Mouse (Mus musculus): ENCODE measurements around the gene Ralgapa2.

Ralgapa2 gene

DNA sequence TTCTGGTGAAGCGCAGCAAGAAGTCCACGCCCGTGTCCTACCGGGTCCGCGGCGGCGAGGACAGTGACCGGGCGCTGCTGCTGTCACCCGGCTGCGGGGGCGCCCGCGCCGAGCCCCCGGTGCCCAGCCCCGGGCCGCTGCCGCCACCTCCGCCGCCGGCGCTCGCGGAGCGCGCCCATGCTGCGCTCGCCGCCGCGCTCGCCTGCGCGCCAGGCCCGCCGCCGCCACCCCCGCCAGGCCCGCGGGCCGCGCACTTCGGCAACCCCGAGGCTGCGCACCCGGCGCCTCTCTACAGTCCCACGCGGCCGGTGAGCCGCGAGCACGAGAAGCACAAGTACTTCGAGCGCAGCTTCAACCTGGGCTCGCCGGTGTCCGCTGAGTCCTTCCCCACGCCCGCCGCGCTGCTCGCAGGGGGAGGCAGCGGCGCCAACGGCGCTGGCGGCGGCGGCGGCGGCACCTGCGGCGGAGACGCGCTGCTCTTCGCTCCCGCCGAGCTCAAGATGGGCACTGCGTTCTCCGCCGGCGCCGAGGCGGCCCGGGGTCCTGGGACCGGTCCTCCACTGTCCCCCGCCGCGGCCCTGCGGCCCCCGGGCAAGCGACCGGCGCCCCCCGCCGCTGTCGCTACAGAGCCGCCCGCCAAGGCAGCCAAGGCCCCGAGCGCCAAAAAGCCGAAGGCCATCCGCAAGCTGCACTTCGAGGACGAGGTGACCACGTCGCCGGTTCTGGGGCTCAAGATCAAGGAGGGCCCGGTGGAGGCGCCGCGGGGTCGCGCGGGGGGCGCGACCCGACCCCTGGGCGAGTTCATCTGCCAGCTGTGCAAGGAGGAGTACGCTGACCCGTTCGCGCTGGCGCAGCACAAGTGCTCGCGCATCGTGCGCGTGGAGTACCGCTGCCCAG, 289.6 kb downstream of the Ralgapa2 start:
- peak; percentile 58 for DNase-seq (ENCODE audit: low spot score)

DNA sequence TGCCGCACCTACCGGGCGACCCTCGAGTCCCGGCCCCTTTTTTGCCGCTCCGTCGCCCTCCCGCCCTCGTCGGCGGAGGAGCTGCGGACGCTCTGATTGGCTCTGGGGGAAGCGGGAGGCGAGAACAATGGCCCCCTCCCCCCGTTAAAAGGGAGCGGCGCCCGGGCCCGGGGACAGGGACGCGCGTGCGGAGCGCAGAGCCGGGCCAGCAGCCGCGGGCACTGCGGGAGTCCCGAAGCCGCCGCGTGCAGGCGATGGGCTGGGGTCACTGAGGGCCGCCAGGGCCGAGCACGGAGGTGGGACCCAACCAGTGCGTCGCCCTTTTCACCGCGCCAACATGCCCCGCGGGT, 290.2 kb downstream of the Ralgapa2 start:
- peak; percentile 67 for DNase-seq (ENCODE audit: low spot score)

DNA sequence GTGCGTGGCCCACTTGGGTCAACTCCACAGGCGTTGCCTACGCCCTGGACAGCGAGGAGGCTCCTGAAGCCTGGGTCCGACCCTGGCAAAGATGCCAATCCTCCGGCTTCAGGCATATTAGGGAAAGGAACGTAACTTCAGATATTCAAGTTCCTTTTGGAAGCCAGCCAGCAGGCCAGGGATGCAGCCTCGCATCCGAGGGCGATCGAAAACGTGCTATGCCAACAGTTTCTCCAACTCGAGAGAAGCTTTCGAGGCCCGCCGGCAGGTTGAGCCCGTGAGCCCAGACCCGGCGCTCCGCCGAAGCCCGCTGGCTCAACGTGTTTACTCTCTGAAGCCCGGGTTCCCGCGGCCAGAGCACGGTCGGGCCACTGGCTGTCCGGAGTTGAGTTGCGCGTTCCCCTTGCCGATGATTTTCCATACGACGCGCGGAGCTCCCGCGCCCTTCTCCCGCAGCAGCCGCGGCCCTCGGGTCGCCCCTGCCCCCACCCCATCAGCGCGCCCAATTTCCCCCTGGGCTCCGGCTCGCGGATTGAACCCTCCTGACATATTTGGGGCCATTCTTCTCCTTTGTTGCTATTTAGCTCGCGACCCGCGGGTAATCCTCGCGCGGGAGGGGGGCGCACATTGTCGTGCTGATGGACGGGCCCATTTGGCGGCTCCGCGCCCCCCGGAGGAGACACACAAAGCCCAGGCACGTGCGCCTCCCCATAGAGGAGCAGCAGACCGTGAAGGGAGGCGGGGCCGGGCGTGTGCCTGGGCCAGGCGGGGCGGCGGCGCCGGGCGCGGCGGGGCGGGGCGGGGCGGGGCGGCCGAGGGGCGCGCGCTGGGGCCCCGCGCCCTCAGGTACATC, 290.8 kb downstream of the Ralgapa2 start, which contains the start of gene Insm1:
TSS of gene Insm1 (plus strand) at position 846 of the 853 bp plus-strand sequence.
- DNase-seq (ENCODE audit: low spot score), result peak; percentile 85

DNA sequence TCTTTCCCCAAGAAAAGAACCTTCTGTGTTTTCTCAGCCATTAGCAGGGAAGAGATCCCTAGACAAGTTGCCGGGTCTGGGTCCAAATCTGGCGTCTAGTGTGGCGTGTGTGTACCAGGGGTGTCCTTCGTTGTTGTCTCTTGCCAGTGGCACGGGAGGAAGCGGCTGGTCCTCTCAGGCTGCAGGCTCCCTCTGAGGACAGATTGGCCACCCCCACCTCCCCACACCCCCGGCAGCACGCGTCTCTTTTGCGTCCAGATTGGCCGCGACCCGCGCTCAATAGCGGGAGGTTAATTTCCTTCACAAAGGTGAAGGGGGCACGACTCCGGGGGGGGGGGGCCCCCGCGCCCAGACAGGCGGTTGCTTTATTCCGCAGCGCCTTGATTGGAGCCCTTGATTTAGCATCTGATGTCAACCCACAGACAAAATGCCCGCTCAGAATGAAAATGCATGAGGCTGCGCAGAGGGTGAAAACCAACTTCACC, 291.5 kb downstream of the Ralgapa2 start:
- peak; percentile 57 for DNase-seq (ENCODE audit: low spot score)

GRCm38 (mm10) chr2:146219791-146220190, 292.4 kb downstream of the Ralgapa2 start:
- no peak for DNase-seq (ENCODE audit: low spot score)

- peak; percentile 46 for DNase-seq (ENCODE audit: low spot score)
Observed at GRCm38 (mm10) chr2:146218881-146219535, 293.1 kb downstream of the Ralgapa2 start.

- DNase-seq (ENCODE audit: low spot score), result peak; percentile 71
Observed at GRCm38 (mm10) chr2:146218161-146218691, 293.9 kb downstream of the Ralgapa2 start.

- DNase-seq (ENCODE audit: low spot score), result peak; percentile 68
Observed at GRCm38 (mm10) chr2:146217227-146217980, 294.7 kb downstream of the Ralgapa2 start.

- no peak for DNase-seq (ENCODE audit: low spot score)
Observed at GRCm38 (mm10) chr2:146216111-146217064, 295.8 kb downstream of the Ralgapa2 start.

GRCm38 (mm10) chr2:146214715-146215114, 297.4 kb downstream of the Ralgapa2 start:
- peak; percentile 79 for DNase-seq (ENCODE audit: low spot score)

DNA sequence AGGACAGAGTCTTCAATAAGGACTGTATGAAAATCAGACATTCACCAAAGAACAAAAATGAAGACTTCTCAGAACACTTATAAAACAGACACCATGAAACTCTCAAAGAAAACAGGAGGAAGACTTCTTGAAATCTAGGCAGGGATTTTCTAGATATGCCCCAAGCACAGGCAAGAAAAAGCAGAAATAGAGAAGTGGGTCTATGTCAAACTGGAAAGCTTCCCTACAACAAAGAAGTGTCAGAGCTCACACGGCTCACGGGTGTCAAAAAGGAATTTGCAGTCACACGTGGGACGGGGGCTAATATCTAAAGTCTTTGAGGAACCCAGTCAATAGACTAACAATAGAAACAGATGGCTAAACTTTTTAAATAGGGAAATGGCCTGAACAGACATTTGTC, 301.2 kb downstream of the Ralgapa2 start:
- DNase-seq (ENCODE audit: low spot score), result no peak

DNA sequence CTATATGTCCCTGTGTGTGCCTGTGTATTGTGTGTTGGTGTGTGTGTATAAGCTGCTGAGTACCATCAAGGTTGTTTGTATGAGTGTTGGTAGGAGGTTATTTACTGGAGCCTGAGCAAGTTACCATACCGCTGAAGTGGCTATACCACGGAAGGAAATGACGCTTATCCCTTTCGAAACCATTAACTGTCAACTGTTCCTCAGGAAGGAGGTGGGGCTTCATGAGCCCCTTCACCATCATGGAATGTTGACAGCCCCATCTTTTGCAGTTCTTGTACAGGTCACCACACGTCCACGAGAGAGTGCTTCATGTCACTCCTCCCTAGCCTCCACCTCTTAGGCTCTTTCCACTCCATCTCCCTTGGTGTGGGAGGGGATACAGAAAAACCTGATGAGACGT, 314.2 kb downstream of the Ralgapa2 start:
- no peak for DNase-seq (ENCODE audit: low spot score)

DNA sequence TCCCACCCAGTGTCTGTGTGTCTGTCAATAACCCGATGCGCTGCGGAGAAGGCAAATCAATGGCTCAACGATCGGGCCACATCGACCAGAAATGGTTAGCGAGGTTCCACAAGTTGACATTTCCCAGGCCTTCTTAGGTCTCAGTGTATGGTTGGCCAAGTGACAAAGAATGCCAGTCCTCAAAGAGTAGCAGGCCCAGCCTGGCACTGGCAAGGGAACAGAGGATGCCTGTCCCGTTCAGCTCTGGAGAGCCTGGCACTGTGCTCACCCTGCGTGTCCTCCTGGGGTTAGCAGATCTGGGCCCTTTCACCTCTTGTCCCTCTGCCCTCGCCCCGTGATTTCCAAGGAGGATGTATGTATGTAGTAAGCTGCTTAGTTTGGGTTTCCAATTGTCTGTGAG, 316.0 kb downstream of the Ralgapa2 start:
- no peak for DNase-seq (ENCODE audit: low spot score)
